ENCODE assay signal across 11 mouse cellular contexts in the genomic region with DNA sequence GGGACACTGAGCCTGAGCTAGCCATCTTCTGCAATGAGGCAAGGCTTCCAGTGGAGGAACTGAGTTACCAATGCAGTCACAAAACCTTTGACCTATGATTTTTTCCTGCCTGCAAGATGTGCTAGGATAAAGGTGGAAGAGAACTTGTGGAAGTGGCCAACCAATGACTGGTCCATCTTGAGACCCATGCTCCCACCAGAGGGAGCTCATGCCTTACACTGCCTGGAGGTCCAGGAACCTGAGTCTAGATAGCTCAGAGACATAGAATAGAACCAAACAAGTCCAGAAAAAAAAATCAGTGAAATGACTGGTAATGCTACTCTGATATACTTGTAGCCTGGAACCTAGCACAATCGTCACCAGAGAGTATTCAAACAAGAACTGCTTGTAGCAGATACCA.
DNase-seq lines count a peak whose midpoint lies in the region; ATAC-seq and TF ChIP-seq lines count a peak whose summit lies in the region.
"Had no signal": no experiment of that assay in that cellular context is flagged by ENCODE, and none has a peak within 500 bp of the region (broad histone marks: within the 10 kb centered on the region; RNA-seq: fewer than 3 reads in every experiment).

No protein-coding gene starts in this region.

- H3K4me3 ChIP-seq in left cerebral cortex, adult 2 months: no peak overlapping the region
- H3K4me3 ChIP-seq: heart, embryonic 13.5 days; neural tube, embryonic 13.5 days; stomach, embryonic 15.5 days had no signal

- TF ChIP-seq CTCF in left cerebral cortex, adult 2 months (IDR thresholded peaks at IDR 0.05): peak; percentile 6

- no peak overlapping the region for H3K27ac ChIP-seq in left cerebral cortex, adult 2 months
- H3K27ac ChIP-seq: heart, embryonic 13.5 days; neural tube, embryonic 13.5 days; stomach, embryonic 15.5 days had no signal

- intact Hi-C loops in left cerebral cortex, adult 2 months (cut with DNase I): no loop called here
- intact Hi-C loops in left cerebral cortex, postnatal 25 days (cut with DNase I): no loop called here
- intact Hi-C loops in gastrocnemius, postnatal 36 days (cut with DNase I): no loop called here

- DNase-seq in cerebellum, postnatal 14 days: peak; percentile 1
- DNase-seq in cerebellum, adult 9-10 months: no peak
- no peak for DNase-seq in left cerebral cortex, adult 2 months (ENCODE audit: extremely low spot score in 1 of 2, low spot score in 2 of 2)
- no peak for DNase-seq in left cerebral cortex, postnatal 25 days (ENCODE audit: low spot score in 2 of 2)
- DNase-seq in adrenal gland, postnatal 10 days: peak; percentile 33
- DNase-seq in lung, postnatal 10 days: peak; percentile 16
- DNase-seq in gastrocnemius, postnatal 36 days: no peak

- no peak for ATAC-seq in erythroblast, adult 5-6 weeks (replicated peaks; ENCODE audit: low FRiP score, poor library complexity, severe bottlenecking)

Comparison
In these comparisons a context has a peak if more than half of its experiments do, and no peak if none do; other contexts are left out.
1. DNase-seq: peak in cerebellum, postnatal 14 days (2 of 2), adrenal gland, postnatal 10 days (single experiment) and lung, postnatal 10 days (single experiment); none in cerebellum, adult 9-10 months (single experiment), left cerebral cortex, adult 2 months (0 of 2), left cerebral cortex, postnatal 25 days (0 of 2) and gastrocnemius, postnatal 36 days (0 of 2).